Mouse (Mus musculus) right cerebral cortex, postnatal 4 days (tissue): ENCODE results near the gene Bcas3.

Experiments
- DNase-seq: peaks from one replicate; pipeline ENCODE4 v3.0.0-alpha.2; 2022

The Bcas3 gene

GRCm38 (mm10) chr11:85626846-85627245 is 273.9 kb downstream of the Bcas3 start:
- no peak for DNase-seq

- no peak for DNase-seq
Measured at GRCm38 (mm10) chr11:85627405-85627804, 274.4 kb downstream of the Bcas3 start.

- no peak for DNase-seq
Measured at GRCm38 (mm10) chr11:85628303-85629063, 275.5 kb downstream of the Bcas3 start.

- DNase-seq = no peak
Measured at GRCm38 (mm10) chr11:85632568-85632981, 279.6 kb downstream of the Bcas3 start.

GRCm38 (mm10) chr11:85638696-85639495 is 285.9 kb downstream of the Bcas3 start:
- DNase-seq = no peak

GRCm38 (mm10) chr11:85640659-85641058 is 287.7 kb downstream of the Bcas3 start:
- DNase-seq = no peak

- no peak for DNase-seq
Measured at GRCm38 (mm10) chr11:85641486-85641885, 288.5 kb downstream of the Bcas3 start.

GRCm38 (mm10) chr11:85642591-85642990 is 289.6 kb downstream of the Bcas3 start:
- no peak for DNase-seq

- DNase-seq = no peak
Measured at GRCm38 (mm10) chr11:85643025-85643424, 290.1 kb downstream of the Bcas3 start.

GRCm38 (mm10) chr11:85643479-85644000 is 290.6 kb downstream of the Bcas3 start:
- DNase-seq = no peak

GRCm38 (mm10) chr11:85644027-85644747 is 291.2 kb downstream of the Bcas3 start:
- DNase-seq = no peak

GRCm38 (mm10) chr11:85644748-85645060 is 291.7 kb downstream of the Bcas3 start:
- no peak for DNase-seq

- DNase-seq = no peak
Measured at GRCm38 (mm10) chr11:85645152-85645835, 292.3 kb downstream of the Bcas3 start.

GRCm38 (mm10) chr11:85648893-85649292 is 295.9 kb downstream of the Bcas3 start:
- DNase-seq = no peak

GRCm38 (mm10) chr11:85649373-85649772 is 296.4 kb downstream of the Bcas3 start:
- DNase-seq = no peak

GRCm38 (mm10) chr11:85657471-85657870 is 304.5 kb downstream of the Bcas3 start:
- DNase-seq = no peak

- no peak for DNase-seq
Measured at GRCm38 (mm10) chr11:85660304-85660703, 307.3 kb downstream of the Bcas3 start.

GRCm38 (mm10) chr11:85667176-85667575 is 314.2 kb downstream of the Bcas3 start:
- no peak for DNase-seq

GRCm38 (mm10) chr11:85667741-85668140 is 314.8 kb downstream of the Bcas3 start:
- no peak for DNase-seq

- no peak for DNase-seq
Measured at GRCm38 (mm10) chr11:85672881-85673475, 320.0 kb downstream of the Bcas3 start.

GRCm38 (mm10) chr11:85675244-85675643 is 322.3 kb downstream of the Bcas3 start:
- no peak for DNase-seq

- no peak for DNase-seq
Measured at GRCm38 (mm10) chr11:85676357-85677004, 323.5 kb downstream of the Bcas3 start.
